Mouse (Mus musculus): ENCODE data around the gene Papola. TPM values are rescaled to one million over a fixed set of nuclear protein-coding genes. Genes with fewer than 3 reads are reported as not detected.
A peak's percentile ranks its signal among the peaks of the same experiment; 100 is the strongest.

The Papola gene
- polyA plus RNA-seq (2012; rRNA removed), result 99.3 and 106 TPM in 2 replicates

GRCm38 (mm10) chr12:105784196-105784999 lies at the start of gene Papola:
Gene Papola, plus strand, starts transcription at chr12:105784694.
- Histone ChIP-seq H3K27me3 (ENCODE audit: control insufficient read depth, insufficient read depth, low read length) (no peaks in the 10 kb centered on the region), H3K27ac (ENCODE audit: insufficient read depth, low read length) (peak within 1 kb of the TSS; percentile 94), H3K4me1 (ENCODE audit: control insufficient read depth, insufficient read depth, low read length) (0 out of 2 replicates have a peak, but pooled peaks cover 2% of the 10 kb centered on the region), H3K4me3 (replicated peaks; ENCODE audit: insufficient read depth, low read depth, low read length) (peak within 1 kb of the TSS; percentile 90)
- TF ChIP-seq POLR2A (IDR thresholded peaks at IDR 0.05; ENCODE audit: borderline replicate concordance, insufficient read depth, low read length) (peak; percentile 82; the same call in 1 of the 2 replicates), CTCF (IDR thresholded peaks at IDR 0.05; ENCODE audit: borderline replicate concordance, insufficient read depth, low read depth, low read length) (no peak)
- WGBS, result under 1% methylated on average over 83 of the region's 85 CpGs
- peak; percentile 90 to 91 for DNase-seq

- WGBS, result 83% methylated on average over 7 of the region's 7 CpGs
- no peaks in the 10 kb centered on the region for H3K4me1 ChIP-seq (ENCODE audit: control insufficient read depth, insufficient read depth, low read length)
- H3K27me3 ChIP-seq (ENCODE audit: control insufficient read depth, insufficient read depth, low read length), result no peaks in the 10 kb centered on the region
- TF ChIP-seq POLR2A (IDR thresholded peaks at IDR 0.05; ENCODE audit: borderline replicate concordance, insufficient read depth, low read length), result no peak
- TF ChIP-seq CTCF (IDR thresholded peaks at IDR 0.05; ENCODE audit: borderline replicate concordance, insufficient read depth, low read depth, low read length), result no peak
- no peak overlapping the region for H3K27ac ChIP-seq (ENCODE audit: insufficient read depth, low read length)
- no peak overlapping the region for H3K4me3 ChIP-seq (replicated peaks; ENCODE audit: insufficient read depth, low read depth, low read length)
- DNase-seq, result no peak
These were observed 49.1 kb upstream of the Papola start for GRCm38 (mm10) chr12:105735226-105735888.

GRCm38 (mm10) chr12:105735889-105736251 lies 48.6 kb upstream of the Papola start:
- 87% methylated on average over 6 of the region's 6 CpGs for WGBS
- Histone ChIP-seq H3K4me1 (ENCODE audit: control insufficient read depth, insufficient read depth, low read length) (no peaks in the 10 kb centered on the region), H3K4me3 (replicated peaks; ENCODE audit: insufficient read depth, low read depth, low read length) (no peak overlapping the region), H3K27me3 (ENCODE audit: control insufficient read depth, insufficient read depth, low read length) (no peaks in the 10 kb centered on the region), H3K27ac (ENCODE audit: insufficient read depth, low read length) (no peak overlapping the region)
- no peak for DNase-seq
- TF ChIP-seq POLR2A (IDR thresholded peaks at IDR 0.05; ENCODE audit: borderline replicate concordance, insufficient read depth, low read length) (no peak), CTCF (IDR thresholded peaks at IDR 0.05; ENCODE audit: borderline replicate concordance, insufficient read depth, low read depth, low read length) (no peak)

GRCm38 (mm10) chr12:105738316-105739096 lies 46.0 kb upstream of the Papola start:
- TF ChIP-seq CTCF (IDR thresholded peaks at IDR 0.05; ENCODE audit: borderline replicate concordance, insufficient read depth, low read depth, low read length), result no peak
- TF ChIP-seq POLR2A (IDR thresholded peaks at IDR 0.05; ENCODE audit: borderline replicate concordance, insufficient read depth, low read length), result no peak
- no peaks in the 10 kb centered on the region for H3K27me3 ChIP-seq (ENCODE audit: control insufficient read depth, insufficient read depth, low read length)
- H3K27ac ChIP-seq (ENCODE audit: insufficient read depth, low read length), result no peak overlapping the region
- no peak overlapping the region for H3K4me3 ChIP-seq (replicated peaks; ENCODE audit: insufficient read depth, low read depth, low read length)
- WGBS, result 81% methylated on average over 15 of the region's 15 CpGs
- no peaks in the 10 kb centered on the region for H3K4me1 ChIP-seq (ENCODE audit: control insufficient read depth, insufficient read depth, low read length)
- no peak for DNase-seq

- TF ChIP-seq POLR2A (IDR thresholded peaks at IDR 0.05; ENCODE audit: borderline replicate concordance, insufficient read depth, low read length) (no peak), CTCF (IDR thresholded peaks at IDR 0.05; ENCODE audit: borderline replicate concordance, insufficient read depth, low read depth, low read length) (no peak)
- DNase-seq, result no peak
- no peak overlapping the region for H3K27ac ChIP-seq (ENCODE audit: insufficient read depth, low read length)
- H3K4me3 ChIP-seq (replicated peaks; ENCODE audit: insufficient read depth, low read depth, low read length), result no peak overlapping the region
- H3K27me3 ChIP-seq (ENCODE audit: control insufficient read depth, insufficient read depth, low read length), result no peaks in the 10 kb centered on the region
- WGBS, result 78% methylated on average over 8 of the region's 8 CpGs
- no peaks in the 10 kb centered on the region for H3K4me1 ChIP-seq (ENCODE audit: control insufficient read depth, insufficient read depth, low read length)
These were observed 44.8 kb upstream of the Papola start for GRCm38 (mm10) chr12:105739656-105740055.

GRCm38 (mm10) chr12:105748114-105748513 lies 36.4 kb upstream of the Papola start:
- Histone ChIP-seq H3K4me3 (replicated peaks; ENCODE audit: insufficient read depth, low read depth, low read length) (no peak overlapping the region), H3K4me1 (ENCODE audit: control insufficient read depth, insufficient read depth, low read length) (no peaks in the 10 kb centered on the region), H3K27ac (ENCODE audit: insufficient read depth, low read length) (no peak overlapping the region), H3K27me3 (ENCODE audit: control insufficient read depth, insufficient read depth, low read length) (no peaks in the 10 kb centered on the region)
- no peak for TF ChIP-seq CTCF (IDR thresholded peaks at IDR 0.05; ENCODE audit: borderline replicate concordance, insufficient read depth, low read depth, low read length)
- no peak for TF ChIP-seq POLR2A (IDR thresholded peaks at IDR 0.05; ENCODE audit: borderline replicate concordance, insufficient read depth, low read length)
- no peak for DNase-seq
- 84% methylated on average over 5 of the region's 5 CpGs for WGBS

GRCm38 (mm10) chr12:105753813-105754212 lies 30.7 kb upstream of the Papola start:
- no peak overlapping the region for H3K27ac ChIP-seq (ENCODE audit: insufficient read depth, low read length)
- no peaks in the 10 kb centered on the region for H3K27me3 ChIP-seq (ENCODE audit: control insufficient read depth, insufficient read depth, low read length)
- no peaks in the 10 kb centered on the region for H3K4me1 ChIP-seq (ENCODE audit: control insufficient read depth, insufficient read depth, low read length)
- 93% methylated on average over 10 of the region's 10 CpGs for WGBS
- no peak overlapping the region for H3K4me3 ChIP-seq (replicated peaks; ENCODE audit: insufficient read depth, low read depth, low read length)
- TF ChIP-seq POLR2A (IDR thresholded peaks at IDR 0.05; ENCODE audit: borderline replicate concordance, insufficient read depth, low read length), result no peak
- TF ChIP-seq CTCF (IDR thresholded peaks at IDR 0.05; ENCODE audit: borderline replicate concordance, insufficient read depth, low read depth, low read length), result no peak
- DNase-seq, result no peak

All from cerebellum, adult 2 months (tissue).